Comparison of ENCODE assay signal across 9 mouse cellular contexts in genomic region chr11:24371963-24372362, GRCm38 (mm10).
A peak's percentile ranks its signal among the peaks of the same experiment; 100 is the strongest.
DNase-seq lines count a peak whose midpoint lies in the region; ATAC-seq and TF ChIP-seq lines count a peak whose summit lies in the region.
"Had no signal": no experiment of that assay in that cellular context is flagged by ENCODE, and none has a peak within 500 bp of the region (broad histone marks: within the 10 kb centered on the region; RNA-seq: fewer than 3 reads in every experiment).

No protein-coding gene starts in this region.

- H3K36me3 ChIP-seq in midbrain, embryonic 10.5 days = no peaks in the 10 kb centered on the region
- no peaks in the 10 kb centered on the region for H3K36me3 ChIP-seq in midbrain, embryonic 11.5 days (ENCODE audit: control insufficient read depth, insufficient read depth, low read length)
- H3K36me3 ChIP-seq in forebrain, embryonic 15.5 days = no peaks in the 10 kb centered on the region
- H3K36me3 ChIP-seq: heart, embryonic 15.5 days had no signal

- no peak for TF ChIP-seq CTCF in lung, adult 2 months (IDR thresholded peaks at IDR 0.05; ENCODE audit: insufficient read depth, low read length)

- DNase-seq in midbrain, embryonic 10.5 days (ENCODE audit: low spot score) = no peak
- DNase-seq in midbrain, embryonic 11.5 days (ENCODE audit: low spot score, missing footprints) = no peak
- DNase-seq in lung, adult 2 months = peak; percentile 21
- peak; percentile 44 for DNase-seq in retina, postnatal 1 day
- DNase-seq in embryo, embryonic 10.5 days (ENCODE audit: low spot score) = no peak
- no peak for DNase-seq in cerebellum, postnatal 25 days
- no peak for DNase-seq in adrenal gland, adult 8-10 months

- 0 out of 2 replicates have a peak overlapping the region, but pooled peaks have one; percentile 23 for H3K27ac ChIP-seq in midbrain, embryonic 10.5 days (replicated peaks)
- no peak overlapping the region for H3K27ac ChIP-seq in midbrain, embryonic 11.5 days (ENCODE audit: low read depth, low read length)
- H3K27ac ChIP-seq in forebrain, embryonic 15.5 days (replicated peaks) = peak overlapping the region; percentile 93
- H3K27ac ChIP-seq: heart, embryonic 15.5 days had no signal

- 49% methylated on average over 8 of the region's 8 CpGs for WGBS in midbrain, embryonic 10.5 days
- WGBS in midbrain, embryonic 11.5 days = 45% methylated on average over 8 of the region's 8 CpGs
- WGBS in forebrain, embryonic 15.5 days = 19% methylated on average over 8 of the region's 8 CpGs
- WGBS in lung, adult 2 months = 21% methylated on average over 8 of the region's 8 CpGs

- TF ChIP-seq POLR2A in lung, adult 2 months (IDR thresholded peaks at IDR 0.05; ENCODE audit: borderline replicate concordance, extremely low read depth, low read depth, low read length) = peak; percentile 52; the same call in 1 of the 2 replicates

- ATAC-seq in midbrain, embryonic 11.5 days (ENCODE audit: low FRiP score) = no peak; the same call in 1 of the 2 replicates
- ATAC-seq in forebrain, embryonic 15.5 days (replicated peaks) = peak; percentile 3; the same call in 1 of the 2 replicates

- peaks cover 41% of the 10 kb centered on the region for H3K27me3 ChIP-seq in midbrain, embryonic 10.5 days (ENCODE audit: low read depth, poor library complexity, severe bottlenecking)
- no peaks in the 10 kb centered on the region for H3K27me3 ChIP-seq in midbrain, embryonic 11.5 days (ENCODE audit: control insufficient read depth, insufficient read depth, low read length)
- no peaks in the 10 kb centered on the region for H3K27me3 ChIP-seq in forebrain, embryonic 15.5 days
- H3K27me3 ChIP-seq: heart, embryonic 15.5 days had no signal

- H3K9me3 ChIP-seq in midbrain, embryonic 10.5 days (replicated peaks) = no peaks in the 10 kb centered on the region
- no peaks in the 10 kb centered on the region for H3K9me3 ChIP-seq in midbrain, embryonic 11.5 days (ENCODE audit: control insufficient read depth, low read length)
- no peaks in the 10 kb centered on the region for H3K9me3 ChIP-seq in forebrain, embryonic 15.5 days
- H3K9me3 ChIP-seq: heart, embryonic 15.5 days had no signal

- H3K4me2 ChIP-seq in midbrain, embryonic 11.5 days = no peak overlapping the region
- H3K4me2 ChIP-seq in forebrain, embryonic 15.5 days (replicated peaks) = peak overlapping the region; percentile 18
- H3K4me2 ChIP-seq: heart, embryonic 15.5 days had no signal

- H3K4me3 ChIP-seq in midbrain, embryonic 10.5 days = no peak overlapping the region
- H3K4me3 ChIP-seq in midbrain, embryonic 11.5 days (ENCODE audit: low read depth, low read length) = no peak overlapping the region
- H3K4me3 ChIP-seq in forebrain, embryonic 15.5 days = no peak overlapping the region
- no peak overlapping the region for H3K4me3 ChIP-seq in lung, adult 2 months (replicated peaks; ENCODE audit: extremely low read depth, low read depth, low read length)
- H3K4me3 ChIP-seq: heart, embryonic 15.5 days had no signal

- peaks cover 32% of the 10 kb centered on the region for H3K4me1 ChIP-seq in midbrain, embryonic 10.5 days
- peaks cover 12% of the 10 kb centered on the region; the same call in 1 of the 2 replicates for H3K4me1 ChIP-seq in midbrain, embryonic 11.5 days (ENCODE audit: control insufficient read depth, insufficient read depth, low read length)
- H3K4me1 ChIP-seq in forebrain, embryonic 15.5 days = peaks cover 46% of the 10 kb centered on the region
- H3K4me1 ChIP-seq in lung, adult 2 months (ENCODE audit: control insufficient read depth, insufficient read depth, low read length) = peaks cover 5% of the 10 kb centered on the region; the same call in 1 of the 2 replicates

- H3K9ac ChIP-seq in midbrain, embryonic 11.5 days (ENCODE audit: low read length) = no peak overlapping the region
- H3K9ac ChIP-seq in forebrain, embryonic 15.5 days (replicated peaks) = no peak overlapping the region
- H3K9ac ChIP-seq: heart, embryonic 15.5 days had no signal

Comparison
In these comparisons a context has a peak if more than half of its experiments do, and no peak if none do; other contexts are left out.
1. DNase-seq: peak in lung, adult 2 months (single experiment) and retina, postnatal 1 day (single experiment); none in midbrain, embryonic 10.5 days (single experiment), midbrain, embryonic 11.5 days (single experiment), embryo, embryonic 10.5 days (single experiment), cerebellum, postnatal 25 days (0 of 2) and adrenal gland, adult 8-10 months (single experiment).